Mouse (Mus musculus) midbrain, embryonic 14.5 days (tissue): ENCODE measurements around the gene Cfap70. TPM values are rescaled to one million over a fixed set of nuclear protein-coding genes. Genes with fewer than 3 reads are reported as not detected.

Source experiments
- polyA plus RNA-seq: library from polyadenylated mRNA; unstranded; fragments of >200 nt; fragmentation: Nextera tagmentation; extraction: Ambion mirVana; gene quantifications from 2 replicates; pipeline ENCODE4 v1.2.1, GENCODE M21; 2014

The Cfap70 gene
- polyA plus RNA-seq, 1 experiment from 2014 or later = 1.00 TPM

Other genes with a start within 250 kb of the Cfap70 start
- gene Kcnk16, start 183.0 kb downstream of the Cfap70 start, polyA plus RNA-seq = not detected in 2 replicates
- 10.2 and 10.7 TPM in 2 replicates for gene Nudt13, start 157.5 kb downstream of the Cfap70 start, polyA plus RNA-seq
- 43.7 and 55.1 TPM in 2 replicates for gene Ecd, start 104.1 kb downstream of the Cfap70 start, polyA plus RNA-seq
- gene Fam149b, start 104.1 kb downstream of the Cfap70 start, polyA plus RNA-seq = 37.1 and 46.6 TPM in 2 replicates
- 89.1 and 119 TPM in 2 replicates for gene Dnajc9, start 63.3 kb downstream of the Cfap70 start, polyA plus RNA-seq
- gene Mrps16, start 58.6 kb downstream of the Cfap70 start, polyA plus RNA-seq = 62.8 and 68.3 TPM in 2 replicates
- 9.4 and 11.6 TPM in 2 replicates for gene Anxa7, start 27.9 kb upstream of the Cfap70 start, polyA plus RNA-seq
- gene Mss51, start 44.7 kb upstream of the Cfap70 start, polyA plus RNA-seq = 0.27 and 0.49 TPM in 2 replicates
- 119 and 122 TPM in 2 replicates for gene Ppp3cb, start 94.3 kb upstream of the Cfap70 start, polyA plus RNA-seq
- 10.9 and 14.5 TPM in 2 replicates for gene Usp54, start 188.8 kb upstream of the Cfap70 start, polyA plus RNA-seq
- not detected in 2 replicates for gene Myoz1, start 204.3 kb upstream of the Cfap70 start, polyA plus RNA-seq
- gene Synpo2l, start 216.1 kb upstream of the Cfap70 start, polyA plus RNA-seq = 0.09 TPM in 2 replicates
- 54.0 and 81.5 TPM in 2 replicates for gene Sec24c, start 222.1 kb upstream of the Cfap70 start, polyA plus RNA-seq
- 17.9 and 22.2 TPM in 2 replicates for gene Fut11, start 242.7 kb upstream of the Cfap70 start, polyA plus RNA-seq